Mouse (Mus musculus): ENCODE data around the gene Sel1l3.

Gene Sel1l3

GRCm38 (mm10) chr5:53172256-53172636 lies 41.5 kb downstream of the Sel1l3 start:
- no peak for DNase-seq

GRCm38 (mm10) chr5:53171611-53172255 lies 42.0 kb downstream of the Sel1l3 start:
- no peak for DNase-seq

- DNase-seq: no peak
Observed at GRCm38 (mm10) chr5:53167564-53167963, 46.2 kb downstream of the Sel1l3 start.

- DNase-seq: no peak
Observed at GRCm38 (mm10) chr5:53165672-53166071, 48.1 kb downstream of the Sel1l3 start.

DNA sequence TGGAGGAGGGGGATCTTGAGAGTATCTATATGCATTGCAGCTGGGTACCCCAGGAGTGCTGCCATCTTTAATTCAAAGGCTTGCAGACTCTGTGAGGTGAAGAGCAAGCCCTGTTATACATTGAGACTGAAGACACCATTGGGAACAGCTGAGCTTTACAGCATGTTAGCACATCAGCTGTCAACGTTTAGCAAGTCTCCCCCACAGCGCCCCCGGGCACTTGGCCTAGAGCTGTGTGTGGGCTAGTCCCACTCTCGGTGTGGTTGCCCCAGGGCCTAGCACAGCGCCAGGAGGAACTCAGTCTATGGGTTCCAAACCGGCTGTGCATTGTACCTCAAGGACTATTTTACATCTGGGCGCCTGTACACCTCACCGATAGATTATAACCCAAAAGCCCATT lies 51.3 kb downstream of the Sel1l3 start:
- peak; percentile 47 for DNase-seq

DNA sequence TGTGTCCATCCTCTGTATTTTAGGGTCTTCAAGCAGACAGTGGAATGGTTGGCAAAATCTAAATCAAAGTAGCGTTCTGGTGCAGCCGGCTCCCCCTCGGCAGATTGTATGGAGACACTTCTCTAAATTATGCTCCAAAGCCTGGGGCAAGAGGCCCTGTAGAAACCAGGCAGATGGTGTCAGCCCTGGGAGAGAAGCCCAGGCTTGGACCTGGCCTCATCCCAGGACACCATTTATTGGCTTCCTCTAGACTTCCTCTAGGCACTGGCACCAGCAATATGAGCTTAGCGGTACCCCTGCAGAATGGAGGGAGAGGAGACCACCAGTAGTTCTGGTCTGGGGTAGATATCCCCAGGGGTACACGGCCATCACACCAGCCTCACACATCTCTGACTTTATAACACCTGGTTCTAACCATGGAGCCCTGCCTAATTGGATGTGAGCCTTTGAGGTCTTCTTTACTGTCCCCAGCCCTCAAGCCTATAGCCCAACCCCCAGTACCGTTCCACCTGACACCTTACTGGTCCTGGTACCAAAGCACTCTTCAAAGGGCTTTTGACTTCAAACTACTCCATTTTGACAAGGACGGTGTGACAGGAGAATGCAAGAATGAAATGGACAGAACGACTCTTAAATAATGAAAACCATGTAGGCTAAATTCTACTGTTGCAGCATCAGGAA lies 52.1 kb downstream of the Sel1l3 start:
- DNase-seq: peak; percentile 94

GRCm38 (mm10) chr5:53160207-53160606 lies 53.5 kb downstream of the Sel1l3 start:
- DNase-seq: no peak

DNA sequence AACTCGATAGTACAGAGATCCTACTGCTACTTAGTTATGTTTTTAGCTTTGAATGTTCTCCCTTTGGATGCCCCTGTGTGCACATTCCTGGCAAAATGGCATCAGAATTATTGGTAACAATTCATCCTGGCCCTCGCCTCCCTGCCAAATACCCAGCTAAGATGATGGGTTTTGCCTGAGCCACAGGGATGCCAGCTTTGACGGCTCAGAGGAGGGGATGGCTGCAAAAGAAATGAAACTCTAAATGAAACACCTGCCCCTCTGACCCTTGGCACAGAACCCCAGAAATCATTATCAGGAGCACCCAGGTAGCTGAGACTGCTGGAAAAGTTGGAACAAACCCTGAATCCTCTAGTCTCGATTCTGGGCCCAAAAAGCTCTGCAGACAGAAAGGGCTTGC lies 54.1 kb downstream of the Sel1l3 start:
- no peak for DNase-seq

GRCm38 (mm10) chr5:53159166-53159565 lies 54.6 kb downstream of the Sel1l3 start:
- DNase-seq: no peak

DNA sequence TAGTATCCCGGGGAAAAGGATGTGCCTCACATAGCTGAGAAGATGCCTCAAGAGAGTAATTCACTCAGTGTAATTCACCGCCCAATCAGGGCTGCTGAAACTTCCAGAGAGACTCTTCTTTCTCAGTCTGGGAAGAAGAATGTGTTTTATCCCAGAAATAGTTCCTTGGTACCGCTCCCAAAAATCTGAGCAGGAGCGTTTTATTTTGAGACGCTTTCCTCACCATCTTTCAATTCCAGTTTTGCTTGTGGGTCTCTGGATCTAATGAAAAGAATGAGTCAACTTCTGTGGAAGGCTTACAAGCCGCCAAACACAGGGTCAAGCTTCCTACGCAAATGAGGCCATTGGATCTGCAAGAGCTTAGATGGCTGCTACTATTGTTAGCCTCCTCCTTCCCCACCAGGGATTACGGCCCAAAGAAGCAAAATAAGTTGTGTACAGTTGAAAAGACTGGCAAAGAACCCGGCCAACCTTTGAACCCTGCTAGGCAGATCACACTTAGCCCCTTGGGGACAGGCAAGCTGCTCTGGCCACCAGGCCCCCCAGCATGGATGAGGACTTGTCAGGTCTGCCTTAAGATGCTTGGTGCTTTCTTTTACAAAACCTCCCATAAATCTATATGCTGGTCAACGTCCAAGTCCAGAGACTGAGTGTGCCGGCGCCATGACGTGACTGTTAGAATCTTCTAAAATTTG lies 57.6 kb downstream of the Sel1l3 start:
- DNase-seq: no peak

DNA sequence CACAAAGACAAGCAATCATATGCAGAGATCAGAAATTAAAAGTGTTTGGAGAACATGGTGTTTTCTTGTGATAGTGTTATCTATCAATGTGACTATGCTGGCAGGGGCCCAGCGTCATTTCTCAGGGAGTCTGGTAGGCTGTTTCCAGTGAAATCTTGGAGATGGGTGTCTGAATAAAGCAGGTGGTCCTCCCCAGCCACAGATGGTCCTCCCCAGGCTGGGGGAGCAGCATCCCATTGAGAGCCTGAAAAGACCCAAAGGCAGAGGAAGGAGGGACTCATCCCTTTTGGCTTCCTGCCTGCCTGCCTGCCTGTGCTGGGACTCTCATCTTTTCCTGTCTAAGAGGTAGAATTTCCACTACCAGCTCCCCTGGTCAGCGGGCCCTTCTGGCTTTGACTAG lies 59.2 kb downstream of the Sel1l3 start:
- peak; percentile 44 for DNase-seq

GRCm38 (mm10) chr5:53154078-53154477 lies 59.6 kb downstream of the Sel1l3 start:
- no peak for DNase-seq

- no peak for DNase-seq
Observed at GRCm38 (mm10) chr5:53153144-53153543, 60.6 kb downstream of the Sel1l3 start.

GRCm38 (mm10) chr5:53151379-53151960 lies 62.3 kb downstream of the Sel1l3 start:
- no peak for DNase-seq

- peak; percentile 72 for DNase-seq
Observed at GRCm38 (mm10) chr5:53148960-53149685, 64.6 kb downstream of the Sel1l3 start.

GRCm38 (mm10) chr5:53148160-53148923 lies 65.4 kb downstream of the Sel1l3 start:
- no peak for DNase-seq

- no peak for DNase-seq
Observed at GRCm38 (mm10) chr5:53147418-53147817, 66.3 kb downstream of the Sel1l3 start.

DNA sequence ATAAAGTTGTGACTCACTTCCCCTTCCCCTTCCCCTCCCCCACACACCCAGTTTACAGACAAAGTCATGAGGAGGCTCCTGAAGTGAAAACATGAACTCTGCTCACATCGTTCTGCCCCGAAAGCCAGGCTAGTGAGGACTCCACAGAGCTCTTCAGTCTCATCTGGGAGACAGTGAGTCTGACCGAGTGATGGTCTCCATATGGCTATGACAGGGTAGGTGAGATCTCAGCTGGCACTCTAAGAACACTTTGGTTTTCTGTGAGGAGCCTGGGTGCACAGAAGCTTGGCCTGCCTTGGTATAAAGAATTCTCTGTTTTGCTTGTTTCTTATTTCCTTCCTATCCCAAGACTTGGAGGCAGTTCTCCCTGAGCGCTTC lies 67.1 kb downstream of the Sel1l3 start:
- DNase-seq: no peak

DNA sequence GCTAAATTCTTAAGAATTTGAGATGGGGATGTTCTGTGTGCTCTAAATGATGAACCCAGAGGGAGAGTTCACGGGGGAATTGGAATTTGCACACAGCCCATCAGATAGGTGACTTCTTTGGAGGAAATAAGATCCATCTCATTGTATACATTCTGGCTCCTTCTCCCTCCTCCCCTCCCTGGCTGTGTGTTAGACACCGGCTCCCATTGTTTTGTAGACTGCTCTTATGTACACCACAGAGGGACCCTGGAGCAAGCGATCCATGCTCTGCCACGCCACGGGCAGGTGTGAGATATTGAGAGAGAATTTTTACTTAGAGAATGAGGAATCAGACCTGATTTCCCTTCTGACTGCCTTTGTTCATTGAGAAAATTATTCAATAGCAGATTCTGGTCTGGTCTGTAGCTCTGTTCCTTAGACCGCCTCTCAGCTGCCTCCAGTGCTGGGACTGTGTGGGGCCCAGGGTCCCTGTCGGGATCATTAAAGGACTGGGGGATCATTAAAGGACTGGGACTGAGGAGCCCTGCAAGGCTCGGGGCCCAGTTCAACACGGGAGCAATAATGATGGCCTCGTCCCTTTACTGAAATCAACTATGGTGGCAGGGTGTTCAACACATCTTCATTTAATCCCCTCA lies 67.6 kb downstream of the Sel1l3 start:
- no peak for DNase-seq

GRCm38 (mm10) chr5:53142587-53142986 lies 71.1 kb downstream of the Sel1l3 start:
- peak; percentile 82 for DNase-seq

- DNase-seq: no peak
Observed at GRCm38 (mm10) chr5:53140158-53140927, 73.4 kb downstream of the Sel1l3 start.

Measured in cerebellum, adult 11 months (tissue).